Mouse (Mus musculus): ENCODE results near the gene Hfm1.

- TF ChIP-seq ZNF384 (IDR thresholded peaks at IDR 0.05; ENCODE audit: low read depth, low read length) (no peak), CHD2 (IDR thresholded peaks at IDR 0.05; ENCODE audit: low read depth, low read length) (no peak), ZC3H11A (IDR thresholded peaks at IDR 0.05; ENCODE audit: borderline replicate concordance, low read depth, low read length) (no peak), MAFK (IDR thresholded peaks at IDR 0.05; ENCODE audit: insufficient read depth, low read depth, low read length) (no peak), HCFC1 (IDR thresholded peaks at IDR 0.05; ENCODE audit: borderline replicate concordance, insufficient read depth, low read length) (no peak)
These were observed 47.8 kb upstream of the Hfm1 start for GRCm38 (mm10) chr5:106973883-106974282.

All from ES-E14 (cell line).